Mouse (Mus musculus) gastrocnemius, adult 18-20 months (tissue): Measurements from ENCODE around the gene Paxbp1. TPM values are rescaled to one million over a fixed set of nuclear protein-coding genes. Genes with fewer than 3 reads are reported as not detected.

Source experiments
- DNase-seq: peaks from one replicate; pipeline ENCODE4 v3.0.0; 2021; ENCODE audit warnings: low spot score
- total RNA-seq, 2 experiments: library from RNA; stranded (reverse); gene quantifications; 2 replicates each; pipeline ENCODE4 v1.2.3; 2021

The Paxbp1 gene
- total RNA-seq, 2 experiments from 2014 or later: 8.1 to 9.0 TPM

GRCm38 (mm10) chr16:90999827-91000226 is 44.5 kb downstream of the Paxbp1 start:
- no peak for DNase-seq

- DNase-seq: no peak
Measured at GRCm38 (mm10) chr16:90997822-90998221, 46.5 kb downstream of the Paxbp1 start.

DNA sequence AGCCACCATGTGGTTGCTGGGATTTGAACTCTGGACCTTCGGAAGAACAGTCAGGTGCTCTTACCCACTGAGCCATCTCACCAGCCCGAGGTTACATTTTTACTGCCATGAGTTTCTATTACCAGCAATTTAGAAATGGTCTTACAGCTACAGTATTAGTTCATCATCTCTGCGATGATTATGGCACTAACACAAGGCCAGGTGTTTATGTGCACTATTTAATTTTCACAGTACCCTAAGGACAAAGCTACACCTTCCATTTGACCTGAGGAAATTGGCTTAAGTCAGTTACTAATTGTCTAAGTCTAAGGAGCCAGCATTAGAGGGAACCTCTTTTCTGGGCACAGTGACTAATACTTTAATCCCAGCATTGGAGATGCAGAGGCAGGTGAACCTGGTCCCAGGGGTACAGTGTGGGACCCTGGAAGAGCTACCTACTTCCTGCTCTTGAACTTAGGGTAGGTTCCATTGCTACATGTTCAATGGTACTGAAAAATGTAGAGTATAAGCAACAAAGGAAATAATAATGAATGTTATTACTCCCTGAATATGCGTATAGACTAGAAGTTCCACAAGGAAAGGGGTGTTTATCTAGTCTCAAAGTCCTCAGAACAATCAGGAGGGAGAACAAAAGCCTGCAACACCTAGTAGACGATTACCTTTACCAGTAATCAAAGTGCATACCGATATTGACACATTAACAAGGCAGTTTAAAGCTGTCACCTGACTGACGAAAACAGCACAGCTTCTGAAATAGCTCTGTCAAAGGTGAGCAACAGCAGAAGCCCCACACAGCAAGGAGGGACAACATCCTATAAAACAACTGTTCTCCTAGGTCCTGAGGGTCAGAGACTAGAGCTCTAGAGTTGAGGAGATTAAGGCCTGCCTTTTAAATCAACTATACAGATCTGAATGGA is 47.8 kb downstream of the Paxbp1 start:
- DNase-seq: no peak

GRCm38 (mm10) chr16:90995498-90995897 is 48.8 kb downstream of the Paxbp1 start:
- DNase-seq: no peak

GRCm38 (mm10) chr16:90995023-90995422 is 49.3 kb downstream of the Paxbp1 start:
- no peak for DNase-seq

- no peak for DNase-seq
Measured at GRCm38 (mm10) chr16:90989162-90989561, 55.2 kb downstream of the Paxbp1 start.

DNA sequence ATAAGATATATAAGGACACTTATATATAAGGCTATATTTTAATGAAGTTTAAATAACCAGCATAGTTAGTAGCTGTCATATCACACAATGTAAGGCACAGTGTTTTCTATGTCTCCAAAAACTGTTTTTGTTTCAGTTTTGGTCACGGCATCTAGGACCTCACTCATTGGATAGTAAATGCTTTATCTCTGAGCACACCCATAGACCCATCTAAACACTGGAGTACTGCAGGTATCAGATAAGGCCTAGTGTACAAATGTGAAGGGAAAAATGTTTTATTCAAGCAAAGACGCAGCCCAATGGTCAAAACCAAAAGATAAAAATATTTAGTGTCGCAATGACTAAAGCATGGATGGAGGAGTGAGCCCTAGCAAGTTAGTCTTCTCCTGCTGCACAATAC is 55.7 kb downstream of the Paxbp1 start:
- no peak for DNase-seq

DNA sequence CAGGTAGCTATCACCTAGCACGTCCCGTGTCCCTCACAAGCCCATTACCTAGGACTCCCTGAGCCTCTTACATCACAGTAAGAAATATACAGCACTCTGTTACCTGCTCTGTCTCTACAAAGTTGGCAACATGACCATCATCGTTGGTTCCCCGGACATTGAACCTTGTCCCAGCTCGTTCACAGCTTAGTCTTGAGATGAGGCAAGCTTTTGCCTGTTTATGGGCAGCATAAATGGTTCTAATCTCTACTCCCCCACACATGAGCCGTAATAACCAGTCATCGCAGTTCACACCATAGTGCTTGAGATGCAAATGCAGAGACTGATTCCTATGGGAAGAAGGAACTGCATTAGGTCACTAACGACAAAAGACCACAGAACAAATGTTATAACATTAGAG is 56.3 kb downstream of the Paxbp1 start:
- no peak for DNase-seq

DNA sequence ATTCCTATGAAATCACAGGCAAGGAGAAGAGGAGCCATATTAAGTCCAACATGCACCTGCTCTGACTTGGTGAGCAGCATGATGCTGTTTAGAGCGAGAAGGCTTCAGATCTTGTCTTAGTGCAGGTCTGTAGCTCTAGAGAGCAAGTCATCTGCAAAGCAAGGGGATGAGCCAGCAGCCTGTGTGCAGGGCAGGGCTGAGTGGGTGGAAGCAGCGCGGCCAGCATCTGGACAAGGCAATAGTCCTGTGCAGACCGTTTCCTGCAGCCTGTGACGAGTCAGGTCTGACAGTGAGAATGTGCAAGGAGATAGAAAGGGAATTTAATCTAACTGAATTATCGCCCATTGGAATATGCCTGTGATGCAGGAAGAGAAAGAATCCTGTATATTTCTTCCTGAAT is 73.3 kb downstream of the Paxbp1 start:
- no peak for DNase-seq

DNA sequence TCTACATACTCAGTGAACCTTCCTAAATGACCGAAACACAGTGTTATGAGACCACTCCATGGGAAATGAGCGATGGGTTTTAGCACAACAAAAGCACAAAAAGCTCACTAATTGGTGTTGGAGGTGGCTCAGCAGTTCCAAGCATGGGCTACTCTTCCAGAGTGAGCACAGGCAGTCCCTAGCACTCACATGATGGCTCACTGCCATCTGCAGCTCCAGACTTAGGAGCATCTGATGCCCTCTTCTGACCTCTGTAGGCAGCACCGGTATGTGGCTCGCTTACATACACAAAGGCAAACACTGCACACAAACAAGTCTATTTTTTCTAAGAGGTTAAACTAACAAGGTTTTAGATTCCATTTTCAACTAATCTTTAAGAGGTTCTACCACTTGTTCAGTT is 78.1 kb downstream of the Paxbp1 start:
- DNase-seq: no peak

- DNase-seq: no peak
Measured at GRCm38 (mm10) chr16:90964302-90964701, 80.0 kb downstream of the Paxbp1 start.

Other genes starting within 250 kb of the Paxbp1 start
- gene Urb1, start 234.1 kb downstream of the Paxbp1 start, total RNA-seq: 1 to 10 TPM; 5.1 to 5.2 TPM
- gene Eva1c, start 217.8 kb downstream of the Paxbp1 start, total RNA-seq: under 1 TPM; 0.26 to 0.59 TPM
- gene Cfap298, start 109.4 kb downstream of the Paxbp1 start, total RNA-seq: 10 to 100 TPM; 34.0 to 37.1 TPM
- 10 to 100 TPM in 1 of 2 experiments, 1 to 10 TPM in 1; 7.7 to 14.0 TPM for gene Synj1, start 33.2 kb downstream of the Paxbp1 start, total RNA-seq
- under 1 TPM; 0.24 to 0.62 TPM for gene 4932438H23Rik, start 50.6 kb upstream of the Paxbp1 start, total RNA-seq
- not detected for gene Olig2, start 180.9 kb upstream of the Paxbp1 start, total RNA-seq
- gene Olig1, start 225.2 kb upstream of the Paxbp1 start, total RNA-seq: not detected